Mouse (Mus musculus) liver, postnatal 0 days (tissue): ENCODE data around the gene Lpcat1. TPM values are rescaled to one million over a fixed set of nuclear protein-coding genes. Genes with fewer than 3 reads are reported as not detected.
A peak's percentile ranks its signal among the peaks of the same experiment; 100 is the strongest.

Experiments used
- ATAC-seq: fragments of 200-750 bp; cut with Nextera tagmentation; 2 replicates; pipeline ENCODE4 v1.8.0; 2017; ENCODE audit warnings: mild to moderate bottlenecking, moderate library complexity
- DNase-seq: peaks from one replicate; pipeline ENCODE4 v3.0.0-alpha.2; 2016
- H3K27ac ChIP-seq: fragments of 300-500 bp; sonication (generic); 2 replicates; pipeline ENCODE4 v1.5.1; 2014; ENCODE audit warnings: antibody characterized with exemption, moderate library complexity, mild to moderate bottlenecking, low read depth
- H3K27me3 ChIP-seq: fragments of 300-500 bp; sonication (generic); 2 replicates; pipeline ENCODE4 v1.6.1; 2014; ENCODE audit warnings: low read length, control low read depth, mixed read lengths; ENCODE audit not compliant: insufficient read depth
- H3K36me3 ChIP-seq: fragments of 300-500 bp; sonication (generic); replicated peaks from 2 replicates; pipeline ENCODE4 v1.6.1; 2014; ENCODE audit warnings: mild to moderate bottlenecking, control low read depth, low read length, moderate library complexity, mixed read lengths; ENCODE audit not compliant: insufficient read depth
- H3K4me1 ChIP-seq: fragments of 300-500 bp; sonication (generic); 2 replicates; pipeline ENCODE4 v1.6.1; 2014; ENCODE audit warnings: antibody characterized with exemption, mild to moderate bottlenecking, control low read depth; ENCODE audit not compliant: insufficient read depth
- H3K4me2 ChIP-seq: fragments of 300-500 bp; sonication (generic); 2 replicates; pipeline ENCODE4 v1.6.1; 2014; ENCODE audit warnings: low read depth, mild to moderate bottlenecking, low read length, moderate library complexity, mixed read lengths
- H3K4me3 ChIP-seq: fragments of 300-500 bp; sonication (generic); 2 replicates; pipeline ENCODE4 v1.5.1; 2014; ENCODE audit warnings: low read depth, low read length
- H3K9ac ChIP-seq: fragments of 300-500 bp; sonication (generic); replicated peaks from 2 replicates; pipeline ENCODE4 v1.6.1; 2014; ENCODE audit warnings: mild to moderate bottlenecking, moderate library complexity
- H3K9me3 ChIP-seq: fragments of 300-500 bp; sonication (generic); 2 replicates; pipeline ENCODE4 v1.6.1; 2016; ENCODE audit warnings: mild to moderate bottlenecking, control low read depth, low read length, mixed read lengths
- CTCF ChIP-seq: sonication (generic); IDR thresholded peaks from 2 replicates; pipeline ENCODE4 v1.5.1; 2016; ENCODE audit warnings: antibody characterized with exemption, low read depth
- EP300 ChIP-seq: IDR thresholded peaks from 2 replicates; pipeline ENCODE4 v1.6.1; 2016; ENCODE audit warnings: antibody characterized with exemption, low read depth, mild to moderate bottlenecking
- WGBS: fragments of 180-500 bp; shearing (Covaris S2); extraction: QIAGEN DNeasy Blood & Tissue Kit; methylation state at CpG from one replicate; pipeline ENCODE4 v1.1.7; 2014; ENCODE audit not compliant: insufficient replicate concordance; 5-methylcytosine and 5-hydroxymethylcytosine counted together
- polyA plus RNA-seq: library from polyadenylated mRNA; unstranded; fragments of >200 nt; fragmentation: Nextera tagmentation; extraction: Ambion mirVana; gene quantifications from 2 replicates; pipeline ENCODE4 v1.2.1, GENCODE M21; 2015

Lpcat1 gene
- polyA plus RNA-seq, 1 experiment from 2014 or later = 32.4 TPM

- Histone ChIP-seq H3K4me3 (no peak overlapping the region), H3K27ac (no peak overlapping the region), H3K4me2 (no peak overlapping the region), H3K36me3 (no peaks in the 10 kb centered on the region), H3K4me1 (peaks cover 14% of the 10 kb centered on the region), H3K9me3 (no peaks in the 10 kb centered on the region), H3K27me3 (no peaks in the 10 kb centered on the region), H3K9ac (no peak overlapping the region)
- no peak for ATAC-seq
- TF ChIP-seq CTCF = no peak
- TF ChIP-seq EP300 = no peak
- no peak for DNase-seq
Observed at GRCm38 (mm10) chr13:73461551-73461950, 5.4 kb upstream of the Lpcat1 start.

GRCm38 (mm10) chr13:73465156-73465555 is 1.8 kb upstream of the Lpcat1 start:
- H3K27ac ChIP-seq = no peak overlapping the region
- DNase-seq (no peak), ATAC-seq (no peak)
- H3K27me3 ChIP-seq = no peaks in the 10 kb centered on the region
- no peaks in the 10 kb centered on the region for H3K9me3 ChIP-seq
- 20% methylated on average over 2 of the region's 2 CpGs for WGBS
- H3K4me2 ChIP-seq = no peak overlapping the region
- no peak for TF ChIP-seq CTCF
- TF ChIP-seq EP300 = no peak
- peaks cover 23% of the 10 kb centered on the region for H3K4me1 ChIP-seq
- peaks cover 2% of the 10 kb centered on the region; the same call in 1 of the 2 replicates for H3K36me3 ChIP-seq
- H3K4me3 ChIP-seq = no peak overlapping the region
- no peak overlapping the region for H3K9ac ChIP-seq

DNA sequence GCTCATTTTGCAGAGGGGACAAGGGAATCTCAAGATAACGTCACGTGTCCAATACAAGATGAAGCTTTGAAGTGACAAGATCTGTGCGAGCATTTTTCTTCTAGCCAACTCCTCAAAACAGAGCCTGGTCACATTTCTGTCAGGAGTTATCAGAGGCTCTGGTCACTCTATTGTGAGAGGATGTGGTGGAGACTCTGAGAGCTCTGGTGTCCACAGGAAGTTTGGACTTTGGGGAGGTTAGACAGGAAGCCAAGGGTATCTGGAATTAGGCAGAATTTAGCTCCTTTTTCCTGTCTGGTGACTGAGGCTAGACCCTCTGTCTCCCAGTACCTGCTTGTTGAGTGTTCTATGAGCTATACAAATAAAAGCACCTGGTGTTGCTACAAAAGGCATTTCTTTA is 586 bp upstream of the Lpcat1 start:
- ATAC-seq (no peak), DNase-seq (no peak)
- H3K4me3 ChIP-seq = no peak overlapping the region
- peak overlapping the region; percentile 81; the same call in 1 of the 2 replicates for H3K9ac ChIP-seq
- H3K36me3 ChIP-seq = peaks cover 11% of the 10 kb centered on the region; the same call in 1 of the 2 replicates
- no peak for TF ChIP-seq CTCF
- 0 out of 2 replicates have a peak, but pooled peaks have one; percentile 19 for TF ChIP-seq EP300
- H3K27me3 ChIP-seq = no peaks in the 10 kb centered on the region
- peak overlapping the region; percentile 90 for H3K27ac ChIP-seq
- no peaks in the 10 kb centered on the region for H3K9me3 ChIP-seq
- WGBS = 68% methylated on average over 3 of the region's 3 CpGs
- H3K4me2 ChIP-seq = peak overlapping the region; percentile 77
- peaks cover 34% of the 10 kb centered on the region for H3K4me1 ChIP-seq

- WGBS = 4% methylated on average over 47 of the region's 53 CpGs
- ATAC-seq (peak; percentile 80), DNase-seq (peak; percentile 62)
- Histone ChIP-seq H3K27me3 (no peaks in the 10 kb centered on the region), H3K4me1 (peaks cover 39% of the 10 kb centered on the region), H3K27ac (peak overlapping the region; percentile 90), H3K4me2 (peak overlapping the region; percentile 77), H3K9ac (peak overlapping the region; percentile 81), H3K36me3 (peaks cover 11% of the 10 kb centered on the region; the same call in 1 of the 2 replicates), H3K9me3 (no peaks in the 10 kb centered on the region), H3K4me3 (peak overlapping the region; percentile 83)
- TF ChIP-seq EP300 (no peak), CTCF (no peak)
Observed at GRCm38 (mm10) chr13:73467421-73468237, 632 bp downstream of the Lpcat1 start.

- Histone ChIP-seq H3K9me3 (no peaks in the 10 kb centered on the region), H3K27ac (peak overlapping the region; percentile 90), H3K9ac (peak overlapping the region; percentile 81), H3K27me3 (no peaks in the 10 kb centered on the region), H3K4me1 (peaks cover 44% of the 10 kb centered on the region), H3K4me3 (peak overlapping the region; percentile 83), H3K36me3 (peaks cover 11% of the 10 kb centered on the region; the same call in 1 of the 2 replicates), H3K4me2 (peak overlapping the region; percentile 77)
- 52% methylated on average over 3 of the region's 3 CpGs for WGBS
- TF ChIP-seq EP300 = no peak
- no peak for TF ChIP-seq CTCF
- DNase-seq (no peak), ATAC-seq (no peak)
Observed at GRCm38 (mm10) chr13:73468834-73469233, 1.8 kb downstream of the Lpcat1 start.

- H3K9me3 ChIP-seq = no peaks in the 10 kb centered on the region
- peaks cover 14% of the 10 kb centered on the region; the same call in 1 of the 2 replicates for H3K36me3 ChIP-seq
- peaks cover 50% of the 10 kb centered on the region for H3K4me1 ChIP-seq
- no peaks in the 10 kb centered on the region for H3K27me3 ChIP-seq
- H3K4me3 ChIP-seq = peak overlapping the region; percentile 83
- WGBS = 54% methylated on average over 9 of the region's 9 CpGs
- ATAC-seq (no peak), DNase-seq (no peak)
- H3K27ac ChIP-seq = peak overlapping the region; percentile 46
- TF ChIP-seq CTCF (no peak), EP300 (no peak)
- peak overlapping the region; percentile 81 for H3K9ac ChIP-seq
- peak overlapping the region; percentile 77 for H3K4me2 ChIP-seq
Observed at GRCm38 (mm10) chr13:73469257-73469967, 2.4 kb downstream of the Lpcat1 start.
